Mouse (Mus musculus) neural tube, embryonic 13.5 days (tissue): ENCODE data around the gene 1700066M21Rik. TPM values are rescaled to one million over a fixed set of nuclear protein-coding genes. Genes with fewer than 3 reads are reported as not detected.

Source experiments
- ATAC-seq: fragments of 200-750 bp; cut with Nextera tagmentation; 2 replicates; pipeline ENCODE4 v1.8.0; 2017; ENCODE audit warnings: low read depth, mild to moderate bottlenecking, moderate TSS enrichment, moderate library complexity
- H3K27ac ChIP-seq: fragments of 300-500 bp; sonication (generic); replicated peaks from 2 replicates; pipeline ENCODE4 v1.5.1; 2015; ENCODE audit warnings: moderate library complexity, mild to moderate bottlenecking, inconsistent platforms
- H3K27me3 ChIP-seq: fragments of 300-500 bp; sonication (generic); 2 replicates; pipeline ENCODE4 v1.6.1; 2015; ENCODE audit warnings: mild to moderate bottlenecking, inconsistent platforms
- H3K36me3 ChIP-seq: fragments of 300-500 bp; sonication (generic); 2 replicates; pipeline ENCODE4 v1.6.1; 2015; ENCODE audit warnings: mild to moderate bottlenecking, inconsistent platforms
- H3K4me1 ChIP-seq: fragments of 300-500 bp; sonication (generic); replicated peaks from 2 replicates; pipeline ENCODE4 v1.6.1; 2015; ENCODE audit warnings: inconsistent platforms
- H3K4me2 ChIP-seq: fragments of 300-500 bp; sonication (generic); 2 replicates; pipeline ENCODE4 v1.6.1; 2015; ENCODE audit warnings: inconsistent platforms, mild to moderate bottlenecking, moderate library complexity
- H3K4me3 ChIP-seq: fragments of 300-500 bp; sonication (generic); 2 replicates; pipeline ENCODE4 v1.5.1; 2015; ENCODE audit warnings: mild to moderate bottlenecking, inconsistent platforms
- H3K9ac ChIP-seq: fragments of 300-500 bp; sonication (generic); 2 replicates; pipeline ENCODE4 v1.6.1; 2015; ENCODE audit warnings: moderate library complexity, mild to moderate bottlenecking, inconsistent platforms
- H3K9me3 ChIP-seq: fragments of 300-500 bp; sonication (generic); 2 replicates; pipeline ENCODE4 v1.6.1; 2016; ENCODE audit warnings: inconsistent platforms
- WGBS: fragments of 180-500 bp; shearing (Covaris S2); methylation state at CpG from one replicate; pipeline ENCODE4 v1.1.7; 2015; 5-methylcytosine and 5-hydroxymethylcytosine counted together
- polyA plus RNA-seq: library from polyadenylated mRNA; unstranded; fragments of >200 nt; fragmentation: Nextera tagmentation; extraction: Ambion mirVana; gene quantifications from 2 replicates; pipeline ENCODE4 v1.2.1, GENCODE M21; 2015

The 1700066M21Rik gene
- polyA plus RNA-seq, 1 experiment from 2014 or later, result 16.1 TPM

DNA sequence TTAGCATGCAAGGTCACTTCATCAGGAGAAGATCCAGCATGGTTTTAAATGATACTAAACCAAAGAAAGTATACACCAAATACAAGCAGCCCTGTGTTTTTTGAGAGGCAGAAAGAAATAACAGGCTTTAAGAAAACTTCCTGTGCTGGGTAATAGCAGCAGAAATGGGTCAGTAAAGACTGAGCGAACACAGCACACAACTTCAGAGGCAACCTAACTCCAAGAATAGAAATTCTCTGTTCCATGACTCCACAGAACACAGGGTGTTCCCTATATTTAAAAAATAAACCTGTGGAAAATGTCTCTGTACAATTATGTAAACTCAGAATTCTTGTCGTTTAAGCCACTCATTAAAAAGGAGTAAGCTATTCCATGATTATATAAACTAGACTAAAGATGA lies 23.5 kb downstream of the 1700066M21Rik start:
- H3K27ac ChIP-seq, result no peak overlapping the region
- no peaks in the 10 kb centered on the region for H3K27me3 ChIP-seq
- WGBS, result 93% methylated on average over 2 of the region's 2 CpGs
- H3K9ac ChIP-seq, result no peak overlapping the region
- peaks cover 34% of the 10 kb centered on the region for H3K36me3 ChIP-seq
- peaks cover 9% of the 10 kb centered on the region for H3K4me1 ChIP-seq
- no peak for ATAC-seq
- no peaks in the 10 kb centered on the region for H3K9me3 ChIP-seq
- no peak overlapping the region for H3K4me3 ChIP-seq
- H3K4me2 ChIP-seq, result no peak overlapping the region

GRCm38 (mm10) chr1:57402116-57402515 lies 24.7 kb downstream of the 1700066M21Rik start:
- no peak overlapping the region for H3K9ac ChIP-seq
- no peaks in the 10 kb centered on the region for H3K27me3 ChIP-seq
- H3K4me2 ChIP-seq, result no peak overlapping the region
- 92% methylated on average over 5 of the region's 5 CpGs for WGBS
- H3K36me3 ChIP-seq, result peaks cover 26% of the 10 kb centered on the region
- H3K4me1 ChIP-seq, result peaks cover 11% of the 10 kb centered on the region
- ATAC-seq, result no peak
- H3K27ac ChIP-seq, result no peak overlapping the region
- no peak overlapping the region for H3K4me3 ChIP-seq
- H3K9me3 ChIP-seq, result no peaks in the 10 kb centered on the region

DNA sequence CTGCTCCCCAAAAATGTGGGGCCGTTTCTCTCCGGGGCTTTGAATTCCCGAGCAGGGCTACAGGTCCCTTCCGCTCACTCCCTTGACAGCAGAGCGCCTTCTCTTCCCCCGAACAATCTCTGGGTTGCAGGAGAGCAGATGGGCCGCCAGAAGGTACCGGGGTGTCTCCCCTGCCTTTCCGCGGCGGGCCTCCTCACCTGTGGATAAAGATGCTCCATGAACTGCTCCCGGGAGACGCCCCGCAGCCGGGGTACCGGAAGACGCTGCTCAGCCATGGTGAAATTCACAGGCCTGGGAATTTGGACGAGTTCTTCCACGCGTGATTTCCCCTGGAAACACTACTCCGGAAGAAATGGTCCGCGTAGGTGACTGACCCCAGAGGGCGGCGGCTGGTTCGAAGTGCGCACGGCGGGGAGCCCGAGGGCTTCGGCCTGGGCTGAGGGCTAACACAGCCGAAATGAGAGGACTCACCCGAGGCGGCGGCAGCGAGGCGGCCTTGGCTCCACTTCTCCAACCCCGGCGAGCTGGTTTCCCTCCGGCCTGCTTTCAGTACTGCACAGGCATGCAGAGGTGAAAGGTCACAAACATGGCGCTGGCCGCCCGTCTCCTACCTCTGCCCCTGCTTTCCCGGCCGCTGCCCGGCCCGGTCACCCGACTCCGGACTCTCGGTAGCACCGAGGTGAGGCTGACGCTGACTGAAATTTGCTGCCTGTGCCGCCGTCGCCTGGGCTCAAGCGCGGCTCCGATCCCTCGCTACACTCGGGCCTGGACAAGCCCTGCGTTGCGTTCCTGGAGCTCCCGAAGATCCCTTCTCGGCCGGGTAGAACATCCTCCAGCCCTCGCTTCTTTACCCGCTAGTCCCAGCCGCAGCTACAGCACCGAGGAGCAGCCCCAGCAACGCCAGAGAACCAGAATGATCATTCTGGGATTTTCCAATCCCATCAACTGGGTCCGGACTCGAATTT lies 29.0 kb downstream of the 1700066M21Rik start, which contains the start of the genes Maip1 and Tyw5:
Gene Maip1 (plus strand): TSS at position 142 of the 965 bp plus-strand sequence.
Gene Tyw5 (minus strand): TSS at position 915 of the 965 bp plus-strand sequence.
- peak within 1 kb of the TSS; percentile 96 for H3K27ac ChIP-seq
- 0 out of 2 replicates have a peak, but pooled peaks cover 2% of the 10 kb centered on the region for H3K36me3 ChIP-seq
- peaks cover 36% of the 10 kb centered on the region for H3K4me1 ChIP-seq
- peak within 1 kb of the TSS; percentile 75 for H3K4me2 ChIP-seq
- no peaks in the 10 kb centered on the region for H3K27me3 ChIP-seq
- ATAC-seq, result peak; percentile 91
- WGBS, result under 1% methylated on average over 70 of the region's 72 CpGs
- peak within 1 kb of the TSS; percentile 88 for H3K9ac ChIP-seq
- peak within 1 kb of the TSS; percentile 83 for H3K4me3 ChIP-seq
- H3K9me3 ChIP-seq, result no peaks in the 10 kb centered on the region

DNA sequence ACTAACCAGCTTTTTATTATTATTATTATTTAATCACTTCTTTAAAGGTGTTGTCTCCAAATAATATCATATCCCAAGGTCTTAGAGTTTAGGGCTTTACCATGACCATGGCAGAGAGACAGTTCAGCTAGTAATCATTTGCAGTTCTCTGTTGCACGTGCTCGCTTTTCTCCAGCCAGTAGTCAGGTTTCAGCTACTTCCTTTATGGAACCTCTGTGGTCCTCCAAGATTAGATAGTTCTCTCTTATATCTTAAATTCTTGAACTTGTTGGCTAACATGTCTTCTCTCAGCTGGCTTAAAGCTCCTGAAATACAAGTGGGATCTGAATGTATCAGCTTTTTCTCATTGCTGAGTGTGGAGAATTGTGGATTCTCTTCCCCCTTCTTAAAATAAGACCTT lies 31.6 kb downstream of the 1700066M21Rik start:
- Histone ChIP-seq H3K4me3 (no peak overlapping the region), H3K27me3 (no peaks in the 10 kb centered on the region), H3K9me3 (no peaks in the 10 kb centered on the region), H3K36me3 (peaks cover 25% of the 10 kb centered on the region), H3K4me1 (peaks cover 36% of the 10 kb centered on the region), H3K4me2 (peak overlapping the region; percentile 75), H3K27ac (no peak overlapping the region), H3K9ac (no peak overlapping the region)
- 92% methylated on average over 2 of the region's 2 CpGs for WGBS
- ATAC-seq, result no peak

GRCm38 (mm10) chr1:57413397-57413796 lies 36.0 kb downstream of the 1700066M21Rik start:
- no peaks in the 10 kb centered on the region for H3K27me3 ChIP-seq
- peaks cover 12% of the 10 kb centered on the region for H3K4me1 ChIP-seq
- no peak overlapping the region for H3K27ac ChIP-seq
- peaks cover 49% of the 10 kb centered on the region for H3K36me3 ChIP-seq
- no peak overlapping the region for H3K4me3 ChIP-seq
- ATAC-seq, result no peak
- no peak overlapping the region for H3K4me2 ChIP-seq
- no peaks in the 10 kb centered on the region for H3K9me3 ChIP-seq
- no peak overlapping the region for H3K9ac ChIP-seq
- WGBS, result 99% methylated on average over 2 of the region's 2 CpGs

- WGBS, result 13% methylated on average over 1 of the region's 1 CpGs
- Histone ChIP-seq H3K4me2 (no peak overlapping the region), H3K9ac (no peak overlapping the region), H3K4me3 (no peak overlapping the region), H3K27ac (no peak overlapping the region), H3K4me1 (peaks cover 6% of the 10 kb centered on the region), H3K27me3 (no peaks in the 10 kb centered on the region), H3K9me3 (no peaks in the 10 kb centered on the region), H3K36me3 (no peaks in the 10 kb centered on the region)
- ATAC-seq, result no peak
Observed at GRCm38 (mm10) chr1:57423696-57424095, 46.3 kb downstream of the 1700066M21Rik start.

GRCm38 (mm10) chr1:57428368-57429308 lies 51.2 kb downstream of the 1700066M21Rik start:
- peak; percentile 91 for ATAC-seq
- Histone ChIP-seq H3K27me3 (no peaks in the 10 kb centered on the region), H3K4me2 (peak overlapping the region; percentile 45), H3K9me3 (no peaks in the 10 kb centered on the region), H3K4me3 (peak overlapping the region; percentile 14; the same call in 1 of the 2 replicates), H3K36me3 (no peaks in the 10 kb centered on the region), H3K9ac (peak overlapping the region; percentile 56), H3K4me1 (peaks cover 23% of the 10 kb centered on the region), H3K27ac (peak overlapping the region; percentile 39)
- WGBS, result 49% methylated on average over 16 of the region's 16 CpGs

- 0% methylated on average over 12 of the region's 12 CpGs for WGBS
Observed at GRCm38 (mm10) chr1:57429786-57430483, 52.5 kb downstream of the 1700066M21Rik start.

GRCm38 (mm10) chr1:57433141-57433540 lies 55.7 kb downstream of the 1700066M21Rik start:
- no peak for ATAC-seq
- no peak overlapping the region for H3K9ac ChIP-seq
- no peaks in the 10 kb centered on the region for H3K36me3 ChIP-seq
- no peak overlapping the region for H3K27ac ChIP-seq
- H3K4me2 ChIP-seq, result no peak overlapping the region
- WGBS, result 92% methylated on average over 7 of the region's 7 CpGs
- no peaks in the 10 kb centered on the region for H3K27me3 ChIP-seq
- H3K4me3 ChIP-seq, result no peak overlapping the region
- no peaks in the 10 kb centered on the region for H3K9me3 ChIP-seq
- peaks cover 34% of the 10 kb centered on the region for H3K4me1 ChIP-seq

More at GRCm38 (mm10) chr1:57429786-57430483, 52.5 kb downstream of the 1700066M21Rik start:
- Histone ChIP-seq H3K9me3 (no peaks in the 10 kb centered on the region), H3K36me3 (no peaks in the 10 kb centered on the region), H3K27ac (peak overlapping the region; percentile 46; the same call in 1 of the 2 replicates), H3K4me2 (peak overlapping the region; percentile 45), H3K4me1 (peaks cover 23% of the 10 kb centered on the region), H3K27me3 (no peaks in the 10 kb centered on the region), H3K9ac (peak overlapping the region; percentile 43; the same call in 1 of the 2 replicates), H3K4me3 (peak overlapping the region; percentile 5)
- peak; percentile 58 for ATAC-seq
